Mouse (Mus musculus): Measurements from ENCODE around the gene Cc2d1a.

Cc2d1a gene

GRCm38 (mm10) chr8:84147769-84148530 is at the start of gene Cc2d1a, which contains the start of gene 4930432K21Rik:
Gene Cc2d1a, minus strand, starts transcription at chr8:84147936.
Gene 4930432K21Rik, plus strand, starts transcription at chr8:84148025.
- peak; percentile 97 for DNase-seq

- DNase-seq, result peak; percentile 83
These were observed 49.6 kb upstream of the Cc2d1a start for GRCm38 (mm10) chr8:84197141-84197921.

GRCm38 (mm10) chr8:84194224-84194743 is 46.5 kb upstream of the Cc2d1a start:
- DNase-seq, result no peak

GRCm38 (mm10) chr8:84193566-84193965 is 45.8 kb upstream of the Cc2d1a start:
- no peak for DNase-seq

- DNase-seq, result no peak
These were observed 45.4 kb upstream of the Cc2d1a start for GRCm38 (mm10) chr8:84193161-84193560.

- no peak for DNase-seq
These were observed 44.8 kb upstream of the Cc2d1a start for GRCm38 (mm10) chr8:84192555-84192954.

GRCm38 (mm10) chr8:84192023-84192422 is 44.3 kb upstream of the Cc2d1a start:
- peak; percentile 56 for DNase-seq

GRCm38 (mm10) chr8:84190191-84190867 is 42.6 kb upstream of the Cc2d1a start:
- DNase-seq, result no peak

GRCm38 (mm10) chr8:84189603-84190002 is 41.9 kb upstream of the Cc2d1a start:
- DNase-seq, result peak; percentile 82

- DNase-seq, result no peak
These were observed 40.9 kb upstream of the Cc2d1a start for GRCm38 (mm10) chr8:84188671-84189070.

- peak; percentile 67 for DNase-seq
These were observed 39.5 kb upstream of the Cc2d1a start for GRCm38 (mm10) chr8:84187065-84187755.

- peak; percentile 84 for DNase-seq
These were observed 38.8 kb upstream of the Cc2d1a start for GRCm38 (mm10) chr8:84186547-84186946.

- DNase-seq, result no peak
These were observed 37.4 kb upstream of the Cc2d1a start, which contains the start of gene Nanos3 for GRCm38 (mm10) chr8:84185117-84185516. Gene Nanos3, minus strand, starts transcription at chr8:84185217.

- DNase-seq, result no peak
These were observed 36.6 kb upstream of the Cc2d1a start for GRCm38 (mm10) chr8:84184085-84185043.

GRCm38 (mm10) chr8:84183261-84184084 is 35.7 kb upstream of the Cc2d1a start:
- no peak for DNase-seq

- no peak for DNase-seq
These were observed 35.1 kb upstream of the Cc2d1a start for GRCm38 (mm10) chr8:84182833-84183232.

GRCm38 (mm10) chr8:84180530-84181190 is 32.9 kb upstream of the Cc2d1a start:
- DNase-seq, result no peak

GRCm38 (mm10) chr8:84179946-84180345 is 32.2 kb upstream of the Cc2d1a start:
- DNase-seq, result no peak

- DNase-seq, result no peak
These were observed 30.9 kb upstream of the Cc2d1a start for GRCm38 (mm10) chr8:84178592-84178991.

GRCm38 (mm10) chr8:84177405-84177804 is 29.7 kb upstream of the Cc2d1a start:
- no peak for DNase-seq

All from kidney, adult 9 months (tissue).